Mouse (Mus musculus): ENCODE data around the gene Gcnt1.

Gene Gcnt1

GRCm38 (mm10) chr19:17372701-17373100 is at the start of gene Gcnt1:
Gene Gcnt1, minus strand, starts transcription at chr19:17372844.
- no peak for DNase-seq

- no peak for DNase-seq
These were observed 45.2 kb upstream of the Gcnt1 start for GRCm38 (mm10) chr19:17417855-17418254.

GRCm38 (mm10) chr19:17412915-17413459 is 40.3 kb upstream of the Gcnt1 start:
- no peak for DNase-seq

- DNase-seq: no peak
These were observed 37.9 kb upstream of the Gcnt1 start for GRCm38 (mm10) chr19:17410465-17411065.

GRCm38 (mm10) chr19:17409351-17409750 is 36.7 kb upstream of the Gcnt1 start:
- DNase-seq: no peak

GRCm38 (mm10) chr19:17408591-17408990 is 35.9 kb upstream of the Gcnt1 start:
- DNase-seq: no peak

- no peak for DNase-seq
These were observed 34.2 kb upstream of the Gcnt1 start for GRCm38 (mm10) chr19:17406823-17407222.

GRCm38 (mm10) chr19:17403175-17403574 is 30.5 kb upstream of the Gcnt1 start:
- DNase-seq: no peak

GRCm38 (mm10) chr19:17400571-17400970 is 27.9 kb upstream of the Gcnt1 start:
- no peak for DNase-seq

- no peak for DNase-seq
These were observed 27.3 kb upstream of the Gcnt1 start for GRCm38 (mm10) chr19:17399965-17400364.

GRCm38 (mm10) chr19:17397922-17398321 is 25.3 kb upstream of the Gcnt1 start:
- DNase-seq: peak; percentile 49

GRCm38 (mm10) chr19:17396802-17397201 is 24.2 kb upstream of the Gcnt1 start:
- DNase-seq: peak; percentile 11

GRCm38 (mm10) chr19:17393841-17394591 is 21.4 kb upstream of the Gcnt1 start, which contains the start of gene Rfk:
Gene Rfk, plus strand, starts transcription at chr19:17394043.
- peak; percentile 96 for DNase-seq

GRCm38 (mm10) chr19:17392866-17393265 is 20.2 kb upstream of the Gcnt1 start:
- no peak for DNase-seq

- no peak for DNase-seq
These were observed 15.8 kb upstream of the Gcnt1 start for GRCm38 (mm10) chr19:17388404-17388803.

GRCm38 (mm10) chr19:17386424-17386823 is 13.8 kb upstream of the Gcnt1 start:
- no peak for DNase-seq

- no peak for DNase-seq
These were observed 12.8 kb upstream of the Gcnt1 start for GRCm38 (mm10) chr19:17385426-17385825.

GRCm38 (mm10) chr19:17385022-17385421 is 12.4 kb upstream of the Gcnt1 start:
- DNase-seq: no peak

- DNase-seq: no peak
These were observed 10.3 kb upstream of the Gcnt1 start for GRCm38 (mm10) chr19:17382807-17383397.

GRCm38 (mm10) chr19:17380549-17380948 is 7.9 kb upstream of the Gcnt1 start:
- no peak for DNase-seq

GRCm38 (mm10) chr19:17378845-17379244 is 6.2 kb upstream of the Gcnt1 start:
- DNase-seq: no peak

GRCm38 (mm10) chr19:17369581-17369980 is 3.1 kb downstream of the Gcnt1 start:
- no peak for DNase-seq

GRCm38 (mm10) chr19:17368557-17368956 is 4.1 kb downstream of the Gcnt1 start:
- no peak for DNase-seq
